Mouse (Mus musculus): Measurements from ENCODE around the gene Hgfac. TPM values are rescaled to one million over a fixed set of nuclear protein-coding genes. Genes with fewer than 3 reads are reported as not detected.

Gene Hgfac
- total and polyA plus RNA-seq, 3 experiments = not detected

DNA sequence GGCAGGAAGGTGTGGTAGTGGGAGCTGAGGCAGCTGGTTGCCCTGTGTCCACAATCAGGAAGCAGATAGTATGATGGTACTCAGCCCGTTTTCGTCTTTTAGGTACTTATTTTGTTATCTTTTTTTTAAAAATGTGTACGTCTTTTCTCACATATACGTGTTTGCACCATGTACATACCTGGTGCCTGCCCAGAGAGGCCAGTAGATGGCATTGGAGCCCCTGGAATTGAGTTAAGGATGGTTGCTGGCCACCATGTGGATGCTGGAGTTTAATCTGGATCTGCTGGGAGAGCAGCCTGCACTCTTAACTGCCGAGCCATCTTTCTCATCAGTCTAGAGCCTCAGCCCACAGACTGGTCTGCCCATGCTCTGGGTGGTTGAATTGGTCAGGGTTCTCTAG, 9.2 kb downstream of the Hgfac start:
- no peak for DNase-seq (ENCODE audit: extremely low read depth)
- Histone ChIP-seq H3K4me3 (replicated peaks in 1 of 3; ENCODE audit: low read depth in 2 of 3, low read length in 2 of 3, poor library complexity in 1 of 3) (no peak overlapping the region), H3K27me3 (replicated peaks) (peaks cover 100% of the 10 kb centered on the region), H3K27ac (ENCODE audit: insufficient read depth, low read depth) (no peak overlapping the region), H3K79me2 (replicated peaks; ENCODE audit: control insufficient read depth, extremely low read depth, insufficient read depth, poor library complexity, severe bottlenecking) (no peaks in the 10 kb centered on the region), H3K36me3 (replicated peaks in 1 of 2; ENCODE audit: control insufficient read depth in 1 of 2, insufficient read depth in 1 of 2, low read length in 1 of 2) (no peaks in the 10 kb centered on the region), H3K4me2 (ENCODE audit: insufficient read depth, low read depth, poor library complexity, severe bottlenecking) (no peak overlapping the region), H3K9ac (ENCODE audit: insufficient read depth, low read depth) (no peak overlapping the region), H3K9me3 (replicated peaks; ENCODE audit: low read length) (peaks cover 3% of the 10 kb centered on the region), H3K4me1 (ENCODE audit: control insufficient read depth in 1 of 2, insufficient read depth in 2 of 2) (peaks cover 0 to 6% of the 10 kb centered on the region in 2 experiments; a peak in 1 of 4 replicates)
- TF ChIP-seq NELFE (IDR thresholded peaks at IDR 0.05; ENCODE audit: low read depth, low read length) (no peak), MEF2A (IDR thresholded peaks at IDR 0.05; ENCODE audit: borderline replicate concordance, low read depth, low read length) (no peak), RCOR1 (conservative IDR thresholded peaks at IDR 0.05; ENCODE audit: low read depth, low read length) (no peak), TCF12 (IDR thresholded peaks at IDR 0.05; ENCODE audit: low read depth, low read length) (no peak), ZC3H11A (IDR thresholded peaks at IDR 0.05; ENCODE audit: low read depth, low read length) (no peak), POLR2AphosphoS2 (IDR thresholded peaks at IDR 0.05; ENCODE audit: low read depth, low read length) (no peak), E2F4 (IDR thresholded peaks at IDR 0.05; ENCODE audit: insufficient replicate concordance, low read depth, low read length) (no peak), SMC3 (IDR thresholded peaks at IDR 0.05; ENCODE audit: low read depth, low read length) (peak; percentile 25), ZKSCAN1 (IDR thresholded peaks at IDR 0.05; ENCODE audit: borderline replicate concordance, low read depth, low read length) (no peak), RAD21 (IDR thresholded peaks at IDR 0.05; ENCODE audit: low read depth, low read length) (peak; percentile 50), ZNF384 (IDR thresholded peaks at IDR 0.05; ENCODE audit: low read depth, low read length) (no peak), USF2 (conservative IDR thresholded peaks at IDR 0.05; ENCODE audit: low read depth, low read length) (no peak), CTCF (conservative IDR thresholded peaks at IDR 0.05 in 1 of 2, IDR thresholded peaks at IDR 0.05 in 1 of 2; ENCODE audit: low read depth in 2 of 2, low read length in 2 of 2) (peak in 1 of 2 experiments; percentile 56; a peak in 2 of 4 replicates), PAX5 (IDR thresholded peaks at IDR 0.05; ENCODE audit: low read length) (no peak), ETS1 (conservative IDR thresholded peaks at IDR 0.05; ENCODE audit: low read depth, low read length) (no peak), HCFC1 (IDR thresholded peaks at IDR 0.05; ENCODE audit: low read depth, low read length) (no peak)
- in situ Hi-C loops (cut with MboI; ENCODE audit: low pct_ligation_motif_present, low pct_unique_long_range_greater_than_20kb, low sequenced_read_pairs) (no loop called here), dilution Hi-C loops (cut with MboI; ENCODE audit: extremely low pct_ligation_motif_present, extremely low pct_unique_long_range_greater_than_20kb, low sequenced_read_pairs) (no loop called here)

DNA sequence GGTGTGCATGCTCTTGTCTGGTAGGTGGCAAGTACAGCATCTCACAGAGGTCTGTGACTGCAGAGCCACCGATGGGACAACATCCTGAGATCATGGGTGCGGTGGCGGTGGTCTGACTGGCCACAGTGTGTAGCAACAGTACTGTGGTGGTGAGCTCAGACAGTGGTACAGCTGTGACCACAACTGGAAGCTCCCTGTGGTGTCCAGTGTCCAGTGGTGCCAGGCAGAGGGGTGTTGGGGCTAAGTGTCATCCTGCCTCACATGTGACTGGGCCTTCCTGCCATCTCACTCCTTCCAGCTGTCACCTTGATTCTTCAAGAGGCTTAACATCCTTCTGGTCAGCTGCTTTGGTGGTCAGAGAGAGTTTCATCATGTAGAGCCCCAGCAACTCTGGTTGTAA, 13.3 kb downstream of the Hgfac start:
- Histone ChIP-seq H3K4me2 (ENCODE audit: insufficient read depth, low read depth, poor library complexity, severe bottlenecking) (no peak overlapping the region), H3K79me2 (replicated peaks; ENCODE audit: control insufficient read depth, extremely low read depth, insufficient read depth, poor library complexity, severe bottlenecking) (no peaks in the 10 kb centered on the region), H3K27ac (ENCODE audit: insufficient read depth, low read depth) (no peak overlapping the region), H3K27me3 (replicated peaks) (peaks cover 99% of the 10 kb centered on the region), H3K4me1 (ENCODE audit: control insufficient read depth in 1 of 2, insufficient read depth in 2 of 2) (peaks cover 0 to 6% of the 10 kb centered on the region in 2 experiments; a peak in 1 of 4 replicates), H3K36me3 (replicated peaks in 1 of 2; ENCODE audit: control insufficient read depth in 1 of 2, insufficient read depth in 1 of 2, low read length in 1 of 2) (no peaks in the 10 kb centered on the region), H3K4me3 (replicated peaks in 1 of 3; ENCODE audit: low read depth in 2 of 3, low read length in 2 of 3, poor library complexity in 1 of 3) (no peak overlapping the region), H3K9ac (ENCODE audit: insufficient read depth, low read depth) (no peak overlapping the region), H3K9me3 (replicated peaks; ENCODE audit: low read length) (peaks cover 3% of the 10 kb centered on the region)
- TF ChIP-seq CTCF (conservative IDR thresholded peaks at IDR 0.05 in 1 of 2, IDR thresholded peaks at IDR 0.05 in 1 of 2; ENCODE audit: low read depth in 2 of 2, low read length in 2 of 2) (no peak), TBP (conservative IDR thresholded peaks at IDR 0.05; ENCODE audit: low read depth, low read length) (no peak), EP300 (IDR thresholded peaks at IDR 0.05; ENCODE audit: low read length) (no peak), BHLHE40 (IDR thresholded peaks at IDR 0.05; ENCODE audit: low read depth, low read length) (no peak), GABPA (IDR thresholded peaks at IDR 0.05; ENCODE audit: insufficient replicate concordance, low read depth, low read length) (no peak), RCOR1 (conservative IDR thresholded peaks at IDR 0.05; ENCODE audit: low read depth, low read length) (no peak), HCFC1 (IDR thresholded peaks at IDR 0.05; ENCODE audit: low read depth, low read length) (no peak), PAX5 (IDR thresholded peaks at IDR 0.05; ENCODE audit: low read length) (no peak), JUND (conservative IDR thresholded peaks at IDR 0.05; ENCODE audit: low read depth, low read length) (no peak), ZC3H11A (IDR thresholded peaks at IDR 0.05; ENCODE audit: low read depth, low read length) (no peak), ZMIZ1 (IDR thresholded peaks at IDR 0.05; ENCODE audit: low read depth, low read length) (no peak), MYC (IDR thresholded peaks at IDR 0.05; ENCODE audit: low read depth, low read length) (no peak), ZKSCAN1 (IDR thresholded peaks at IDR 0.05; ENCODE audit: borderline replicate concordance, low read depth, low read length) (no peak), MXI1 (IDR thresholded peaks at IDR 0.05; ENCODE audit: low read depth, low read length) (no peak), MAFK (IDR thresholded peaks at IDR 0.05; ENCODE audit: insufficient replicate concordance, low read length) (no peak), MAZ (IDR thresholded peaks at IDR 0.05; ENCODE audit: low read depth, low read length) (no peak), ZNF384 (IDR thresholded peaks at IDR 0.05; ENCODE audit: low read depth, low read length) (no peak)
- no peak for DNase-seq (ENCODE audit: extremely low read depth)
- dilution Hi-C loops (cut with MboI; ENCODE audit: extremely low pct_ligation_motif_present, extremely low pct_unique_long_range_greater_than_20kb, low sequenced_read_pairs) = no loop called here
- in situ Hi-C loops (cut with MboI; ENCODE audit: low pct_ligation_motif_present, low pct_unique_long_range_greater_than_20kb, low sequenced_read_pairs) = no loop called here

Measured in CH12.LX (cell line).